Mouse (Mus musculus) heart, adult 9 months (tissue): ENCODE data around the gene Rangap1.

ENCODE experiments used
- DNase-seq, 2 experiments: peaks; one replicate each; pipeline ENCODE4 v3.0.0; 2022; ENCODE audit warnings: low spot score in 2 of 2

Rangap1 gene

DNA sequence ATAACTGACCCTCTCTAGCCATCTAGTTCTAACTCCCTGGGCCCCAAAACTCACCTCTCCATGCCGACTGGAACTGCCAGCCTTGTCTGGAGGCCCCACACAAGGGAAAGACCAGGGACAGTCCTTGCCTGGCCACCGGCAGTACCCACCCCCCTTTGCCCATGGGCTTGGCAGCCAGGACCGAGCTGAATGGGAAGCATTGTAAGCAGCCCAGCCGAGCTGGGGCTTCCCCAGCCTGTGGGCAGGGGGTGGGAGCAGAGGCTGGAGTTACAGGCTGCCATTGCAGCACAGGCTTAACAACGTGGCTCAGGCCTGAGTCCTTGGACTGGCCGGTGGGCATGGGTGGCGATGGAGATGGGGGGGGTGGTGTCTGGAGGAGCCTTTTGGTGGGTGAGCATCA lies 48.2 kb downstream of the Rangap1 start, which contains the start of gene Chadl:
Gene Chadl, minus strand, starts transcription at position 113 of the 400 bp plus-strand sequence.
- DNase-seq = no peak

DNA sequence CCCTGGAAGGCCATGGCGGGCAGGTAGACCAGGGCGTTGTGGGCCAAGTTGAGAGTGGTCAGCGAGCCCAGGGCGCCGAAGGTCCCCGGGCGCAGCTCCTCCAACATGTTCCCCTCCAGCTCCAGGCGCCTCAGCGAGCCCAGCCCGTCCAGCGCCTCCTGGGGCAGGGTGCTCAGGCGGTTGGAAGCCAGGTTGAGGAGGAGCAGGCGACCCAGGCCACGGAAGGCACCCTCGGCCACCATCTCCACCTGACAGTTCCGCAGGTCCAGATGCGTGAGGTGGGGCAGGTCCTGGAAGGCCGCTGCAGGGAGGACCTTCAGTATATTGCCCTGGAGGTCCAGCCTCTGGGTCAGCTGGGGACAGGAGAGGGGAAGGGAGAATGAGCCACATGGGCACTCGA lies 50.4 kb downstream of the Rangap1 start:
- no peak for DNase-seq

DNA sequence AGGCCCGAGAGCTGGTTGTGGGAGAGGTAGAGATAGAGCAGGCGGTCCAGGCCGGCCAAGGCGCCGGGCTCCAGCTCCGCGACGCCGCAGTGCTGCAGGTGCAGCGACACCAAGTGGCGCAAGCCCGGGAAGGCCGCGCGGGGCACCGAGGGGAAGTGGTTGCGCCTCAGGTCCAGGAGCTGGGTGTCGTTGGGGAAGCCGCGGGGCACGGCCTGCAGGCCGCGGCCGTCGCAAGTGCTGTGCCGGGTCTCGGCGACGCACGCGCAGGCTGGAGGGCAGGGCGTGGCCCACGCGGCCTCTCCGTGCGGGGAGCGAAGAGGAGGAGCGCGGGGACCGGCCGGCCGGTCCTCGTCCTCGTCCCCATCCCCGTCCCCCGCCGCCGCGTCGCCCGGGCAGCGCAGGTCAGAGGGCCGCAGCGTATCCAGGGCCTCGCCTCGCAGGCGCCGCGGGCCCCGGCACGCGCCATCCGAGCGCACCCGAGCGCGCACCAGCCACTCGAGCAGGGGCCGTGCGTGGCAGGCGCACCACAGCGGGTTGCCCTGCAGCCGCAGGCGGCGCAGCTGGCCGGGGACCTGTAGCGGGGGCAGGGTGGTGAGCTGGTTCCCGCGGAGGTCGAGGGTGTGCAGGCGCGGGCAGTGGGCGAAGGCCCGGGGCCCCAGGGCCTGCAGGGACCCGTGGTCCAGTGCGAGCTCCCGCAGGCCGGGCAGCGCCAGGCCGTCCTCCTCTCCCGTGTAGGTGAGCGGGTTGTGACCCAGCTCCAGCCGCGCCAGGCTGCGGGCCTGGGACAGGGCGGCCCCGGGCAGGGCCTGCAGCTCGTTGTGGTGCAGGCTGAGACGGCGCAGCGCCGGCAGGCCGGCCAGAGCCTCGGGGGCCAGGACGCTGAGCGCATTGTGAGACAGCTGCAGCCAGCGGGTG lies 51.1 kb downstream of the Rangap1 start:
- peak; percentile 79 to 80 for DNase-seq

DNA sequence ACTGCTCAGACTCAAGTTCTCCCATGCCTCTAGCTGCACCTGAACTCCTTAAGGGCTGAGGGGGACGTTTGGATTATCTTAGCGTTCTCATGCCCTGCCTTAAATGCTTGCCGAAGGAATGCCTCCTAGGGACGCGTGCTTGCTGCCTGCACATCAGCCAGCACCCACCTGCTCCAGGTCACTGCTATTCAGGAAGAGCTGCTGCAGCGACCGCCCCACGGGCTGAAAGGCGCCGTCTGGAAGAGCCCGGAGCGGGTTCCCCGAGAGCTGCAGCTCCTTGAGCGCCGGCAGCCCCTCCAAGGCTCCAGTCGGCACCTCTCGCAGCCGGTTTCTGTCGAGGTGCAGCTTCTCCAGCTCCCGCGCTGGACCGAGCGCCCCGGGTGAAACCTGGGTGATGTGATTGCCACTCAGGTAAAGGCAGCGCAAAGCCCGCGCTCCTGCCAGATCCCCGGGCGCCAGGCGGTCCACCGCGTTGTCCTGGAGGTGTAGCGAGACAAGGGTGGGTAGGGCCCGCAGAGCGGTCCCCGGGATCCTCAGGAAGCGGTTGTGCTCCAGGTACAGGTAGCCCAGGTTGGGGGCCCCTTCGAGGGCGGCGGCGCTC lies 51.9 kb downstream of the Rangap1 start:
- no peak for DNase-seq

DNA sequence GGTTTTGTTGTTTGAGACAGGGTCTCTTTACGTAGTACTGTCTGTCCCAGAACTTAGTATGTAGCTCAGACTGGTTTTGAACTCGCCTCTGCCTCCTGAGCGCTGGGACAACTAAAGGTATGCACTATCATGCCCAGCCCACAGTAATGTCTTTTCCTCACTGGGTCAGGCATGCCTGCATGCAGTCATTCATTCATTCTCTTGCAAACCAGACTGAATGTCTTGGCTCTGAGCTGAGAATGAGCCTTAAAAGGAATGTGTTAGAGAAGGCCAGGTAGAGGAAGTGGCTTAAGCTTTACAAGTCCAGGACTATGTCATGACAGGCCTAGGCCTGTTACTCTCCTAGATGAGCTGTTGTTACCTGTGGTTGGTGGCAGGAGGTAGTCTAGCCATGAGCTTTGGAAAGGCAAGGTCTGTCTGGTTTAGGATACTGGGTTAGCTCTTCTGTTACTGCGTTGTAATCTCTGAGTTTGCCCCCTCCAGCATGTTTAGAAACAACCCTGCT lies 65.0 kb downstream of the Rangap1 start:
- no peak for DNase-seq

DNA sequence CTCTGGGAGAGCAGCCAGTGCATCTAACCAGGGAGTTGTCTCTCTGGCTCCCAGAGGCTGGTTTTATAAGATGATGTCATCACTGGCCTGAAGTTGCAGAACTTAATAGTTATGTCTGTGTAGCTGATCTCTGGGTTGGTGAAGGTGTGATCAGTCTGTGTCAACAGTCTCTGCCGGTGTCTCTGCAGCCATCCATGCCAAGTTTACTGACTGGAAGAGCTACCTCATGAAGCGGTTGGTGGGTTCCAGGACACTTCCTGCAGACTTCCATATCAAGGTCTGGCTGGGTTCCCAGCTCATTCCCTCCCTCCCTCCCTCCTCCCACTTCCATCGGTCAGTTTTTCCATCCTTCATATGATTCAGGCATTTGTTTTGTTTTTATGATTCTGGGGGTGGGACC lies 68.7 kb downstream of the Rangap1 start:
- no peak for DNase-seq

DNA sequence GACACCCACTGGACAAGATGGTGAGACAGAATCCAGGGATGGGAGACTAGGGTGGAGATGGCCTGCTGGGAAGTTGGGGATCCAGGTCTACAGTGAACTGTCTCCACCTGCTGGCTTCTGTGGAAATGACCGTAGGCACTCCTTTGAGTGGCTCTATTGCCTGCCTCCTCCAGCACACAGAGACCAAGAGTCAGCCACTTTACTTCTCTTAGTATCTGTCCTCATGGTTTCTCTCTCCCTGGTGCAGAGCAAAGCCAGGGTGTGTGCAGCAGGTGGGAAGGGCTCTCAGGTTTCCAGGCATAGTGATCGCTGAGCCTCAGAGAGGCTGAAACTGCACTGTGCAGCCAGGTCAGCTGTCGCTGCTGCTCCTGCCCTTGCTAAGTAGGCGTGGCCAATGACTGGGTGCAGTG lies 75.1 kb downstream of the Rangap1 start:
- DNase-seq = no peak

DNA sequence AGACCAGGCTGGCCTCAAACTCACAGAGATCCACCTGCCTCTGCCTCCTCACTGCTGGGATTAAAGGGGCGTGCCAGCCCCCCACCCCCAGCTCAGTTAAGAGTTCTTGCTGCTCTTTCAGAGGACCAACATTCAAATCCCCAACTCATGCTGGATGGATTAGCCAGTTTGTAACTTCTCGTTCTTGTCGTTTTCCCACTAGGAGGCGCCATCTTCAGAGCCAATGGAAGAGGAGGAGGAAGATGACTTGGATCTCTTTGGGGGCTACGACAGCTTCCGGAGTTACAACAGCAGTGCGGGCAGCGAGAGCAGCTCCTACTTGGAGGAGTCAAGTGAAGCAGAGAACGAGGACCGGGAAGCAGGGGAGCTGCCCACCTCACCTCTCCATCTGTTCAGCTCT lies 78.4 kb downstream of the Rangap1 start:
- DNase-seq = no peak

DNA sequence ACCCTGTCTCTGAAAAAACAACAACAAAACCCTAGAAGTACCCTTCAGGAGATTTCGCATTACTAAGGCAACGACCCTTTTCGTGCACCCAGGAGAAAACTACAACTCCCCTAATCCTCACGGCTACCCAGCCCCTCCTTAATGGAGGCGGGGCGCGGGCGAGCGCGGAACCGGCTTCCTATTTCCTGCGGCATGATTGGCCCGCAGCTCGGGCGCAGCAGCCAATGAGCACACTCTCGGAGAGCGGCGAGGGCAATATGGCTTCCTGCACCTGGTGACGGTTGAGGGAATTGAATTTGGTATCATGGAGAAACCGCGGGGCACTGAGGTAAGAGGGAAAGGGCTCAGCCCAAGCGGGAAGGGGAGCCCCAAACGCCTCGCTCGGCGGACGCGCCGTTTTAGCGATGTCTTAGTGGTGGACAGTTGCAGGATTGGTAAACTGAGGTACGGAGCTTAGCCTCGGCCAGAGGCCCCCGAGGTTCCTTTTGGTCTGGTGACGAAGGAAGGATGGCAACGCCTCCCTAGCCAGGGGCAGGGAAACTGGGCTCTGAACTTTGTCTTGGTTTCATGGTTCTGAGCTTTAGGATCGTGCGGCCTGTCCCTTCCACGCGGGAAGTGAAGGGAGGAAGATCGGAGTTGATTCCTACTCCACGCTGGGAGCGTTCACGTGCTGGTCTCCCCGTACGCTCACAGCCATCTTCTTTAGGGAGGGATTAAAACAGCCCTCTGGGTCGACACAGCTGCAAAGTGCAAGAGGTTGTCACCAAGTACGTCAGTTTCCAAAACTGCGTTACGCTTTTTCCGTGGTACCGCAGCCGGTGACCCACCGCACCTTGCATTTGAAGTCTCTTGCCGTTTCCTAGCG lies 81.4 kb downstream of the Rangap1 start, which contains the start of gene L3mbtl2:
Gene L3mbtl2, plus strand, starts transcription at position 193 of the 865 bp plus-strand sequence.
- peak; percentile 87 to 92 for DNase-seq

DNA sequence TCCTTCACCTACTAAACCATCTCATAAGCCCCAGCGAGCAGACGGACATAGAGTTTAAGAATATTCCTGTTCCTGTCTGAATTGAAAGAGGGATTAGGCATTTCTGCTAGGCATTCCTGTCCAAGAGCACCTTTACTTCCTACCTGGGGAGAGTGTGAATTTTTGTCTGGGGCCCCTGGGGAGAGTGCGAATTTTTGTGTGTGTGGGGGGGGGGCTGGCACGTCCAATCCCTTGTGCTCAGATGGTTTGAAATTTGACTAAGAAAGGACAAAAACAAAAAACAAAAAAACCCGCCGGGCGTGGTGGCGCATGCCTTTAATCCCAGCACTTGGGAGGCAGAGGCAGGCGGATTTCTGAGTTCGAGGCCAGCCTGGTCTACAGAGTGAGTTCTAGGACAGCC lies 82.0 kb downstream of the Rangap1 start:
- DNase-seq = no peak

DNA sequence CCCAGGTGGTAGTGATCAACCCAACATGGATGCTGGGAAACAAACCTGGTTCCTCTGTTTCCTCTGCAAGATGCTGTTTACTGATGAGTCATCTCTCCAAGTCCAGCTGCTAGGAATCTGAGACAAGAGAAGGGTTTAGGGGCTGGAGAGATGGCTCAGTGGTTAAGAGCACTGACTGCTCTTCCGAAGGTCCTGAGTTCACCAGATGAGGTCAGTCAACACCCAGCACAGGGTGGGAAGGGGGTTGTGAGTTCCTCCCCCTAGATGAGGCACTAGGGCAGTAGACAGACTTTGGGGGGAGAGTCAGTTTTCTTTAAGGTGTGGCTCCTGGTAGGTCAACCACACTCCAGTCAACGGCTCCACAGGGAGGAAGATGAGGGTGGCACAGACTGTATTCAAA lies 83.6 kb downstream of the Rangap1 start:
- DNase-seq = no peak
